Mouse (Mus musculus): ENCODE results near the gene Cfap36. TPM values are rescaled to one million over a fixed set of nuclear protein-coding genes. Genes with fewer than 3 reads are reported as not detected.

The Cfap36 gene
- polyA plus RNA-seq (2016; fragmentation: Nextera tagmentation; extraction: Ambion mirVana): 97.2 and 103 TPM in 2 replicates

- Histone ChIP-seq H3K27ac (peak within 1 kb of the TSS; percentile 88), H3K36me3 (peaks cover 5% of the 10 kb centered on the region; the same call in 1 of the 2 replicates), H3K4me3 (peak within 1 kb of the TSS; percentile 82), H3K9me3 (replicated peaks) (no peaks in the 10 kb centered on the region), H3K4me1 (peaks cover 12% of the 10 kb centered on the region), H3K9ac (peak within 1 kb of the TSS; percentile 78), H3K27me3 (no peaks in the 10 kb centered on the region), H3K4me2 (replicated peaks) (peak within 1 kb of the TSS; percentile 57)
- WGBS: under 1% methylated on average over 53 of the region's 53 CpGs
- peak; percentile 100 for ATAC-seq (ENCODE audit: low FRiP score)
These were observed at the start of gene Cfap36 for GRCm38 (mm10) chr11:29246883-29247650. Cfap36 (minus strand) TSS chr11:29247409.

DNA sequence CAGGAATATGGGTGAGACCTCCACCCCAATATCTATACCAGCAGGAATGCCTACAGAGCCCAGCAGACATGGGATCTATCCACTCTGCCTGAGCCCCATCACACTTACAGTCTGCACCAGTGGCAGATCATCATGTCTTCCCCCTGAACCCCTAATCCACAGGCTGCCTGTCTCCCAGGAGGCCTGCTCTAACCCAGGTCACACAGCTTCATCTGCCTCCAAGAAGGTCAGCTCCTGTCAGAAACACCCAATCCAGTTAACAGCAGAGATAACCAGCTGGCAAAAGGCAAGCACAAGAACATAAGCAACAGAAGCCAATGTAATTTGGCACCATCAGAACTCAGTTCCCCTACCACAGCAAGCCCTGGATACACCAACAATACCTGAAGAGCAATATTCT is 40.1 kb upstream of the Cfap36 start:
- Histone ChIP-seq H3K27me3 (no peaks in the 10 kb centered on the region), H3K4me3 (no peak overlapping the region), H3K27ac (no peak overlapping the region), H3K4me2 (replicated peaks) (no peak overlapping the region), H3K36me3 (no peaks in the 10 kb centered on the region), H3K9ac (no peak overlapping the region), H3K9me3 (replicated peaks) (no peaks in the 10 kb centered on the region), H3K4me1 (no peaks in the 10 kb centered on the region)
- ATAC-seq (ENCODE audit: low FRiP score): no peak

DNA sequence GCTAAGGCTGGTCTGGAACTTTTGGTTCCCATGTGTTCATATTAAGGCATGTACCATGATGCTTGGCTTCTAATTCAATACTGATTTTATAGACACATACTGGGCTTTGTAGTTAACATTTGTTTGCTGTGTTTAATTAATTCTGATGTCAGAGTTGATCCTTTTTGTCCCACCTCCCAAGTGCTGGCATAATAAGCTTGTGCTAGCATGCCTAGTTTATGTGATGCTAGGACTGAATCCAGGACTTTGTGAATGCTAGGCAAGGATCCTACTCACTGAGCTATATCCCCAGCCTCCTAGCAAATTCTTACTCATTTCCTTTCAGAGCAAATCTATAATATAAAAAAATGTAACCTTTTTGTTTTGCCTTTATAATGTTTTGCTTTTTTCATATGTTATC is 38.8 kb upstream of the Cfap36 start:
- no peak overlapping the region for H3K4me2 ChIP-seq (replicated peaks)
- ATAC-seq (ENCODE audit: low FRiP score): no peak

DNA sequence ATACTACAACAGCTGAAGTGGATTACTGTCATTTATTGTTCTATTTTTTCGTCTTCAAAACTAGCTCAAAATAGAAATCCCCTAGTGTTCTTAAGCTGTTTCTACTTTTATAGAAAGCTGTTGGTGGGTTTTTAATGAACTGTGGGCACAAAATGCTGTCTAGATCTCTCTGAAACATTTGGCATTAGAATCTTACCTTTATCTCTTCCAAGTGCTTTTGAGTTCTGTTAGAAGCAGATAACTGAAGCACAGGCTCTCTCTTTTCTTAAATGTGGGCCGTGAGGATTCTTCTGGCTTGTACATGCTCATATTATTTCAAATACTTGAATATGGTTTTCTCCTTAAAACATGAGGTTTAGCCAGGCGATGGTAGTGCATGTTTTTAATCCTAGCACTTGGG is 27.5 kb upstream of the Cfap36 start:
- H3K9me3 ChIP-seq (replicated peaks): no peaks in the 10 kb centered on the region
- no peak overlapping the region for H3K9ac ChIP-seq
- H3K36me3 ChIP-seq: no peaks in the 10 kb centered on the region
- no peaks in the 10 kb centered on the region for H3K27me3 ChIP-seq
- H3K27ac ChIP-seq: no peak overlapping the region
- H3K4me3 ChIP-seq: no peak overlapping the region
- ATAC-seq (ENCODE audit: low FRiP score): no peak
- no peak overlapping the region for H3K4me2 ChIP-seq (replicated peaks)
- H3K4me1 ChIP-seq: no peaks in the 10 kb centered on the region
- WGBS: 86% methylated on average over 3 of the region's 3 CpGs

More for the DNA sequence above, 38.8 kb upstream of the Cfap36 start:
- Histone ChIP-seq H3K36me3 (no peaks in the 10 kb centered on the region), H3K9me3 (replicated peaks) (no peaks in the 10 kb centered on the region), H3K4me1 (no peaks in the 10 kb centered on the region), H3K27me3 (no peaks in the 10 kb centered on the region), H3K27ac (no peak overlapping the region), H3K9ac (no peak overlapping the region), H3K4me3 (no peak overlapping the region)

DNA sequence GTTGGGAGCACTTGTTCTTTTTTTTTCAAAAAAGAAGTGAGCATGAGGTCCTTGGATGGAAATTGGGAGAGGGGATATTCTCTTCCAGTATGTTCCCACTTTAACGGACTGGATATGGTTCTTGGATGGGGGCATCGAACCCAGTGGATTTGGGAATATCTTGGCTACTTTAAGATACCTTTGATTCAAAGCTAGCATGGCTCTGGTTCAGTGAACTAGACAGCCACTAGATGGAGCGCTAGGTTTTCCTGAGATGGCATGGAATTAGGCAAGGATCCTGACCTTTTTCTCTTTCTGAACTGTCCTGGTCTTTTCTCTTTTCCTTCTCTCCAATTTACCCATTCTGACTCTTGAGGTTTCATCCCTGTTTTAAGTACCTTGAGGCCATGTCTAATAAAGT is 20.6 kb upstream of the Cfap36 start:
- ATAC-seq (ENCODE audit: low FRiP score): no peak
- 24% methylated on average over 3 of the region's 3 CpGs for WGBS
- no peaks in the 10 kb centered on the region for H3K9me3 ChIP-seq (replicated peaks)

DNA sequence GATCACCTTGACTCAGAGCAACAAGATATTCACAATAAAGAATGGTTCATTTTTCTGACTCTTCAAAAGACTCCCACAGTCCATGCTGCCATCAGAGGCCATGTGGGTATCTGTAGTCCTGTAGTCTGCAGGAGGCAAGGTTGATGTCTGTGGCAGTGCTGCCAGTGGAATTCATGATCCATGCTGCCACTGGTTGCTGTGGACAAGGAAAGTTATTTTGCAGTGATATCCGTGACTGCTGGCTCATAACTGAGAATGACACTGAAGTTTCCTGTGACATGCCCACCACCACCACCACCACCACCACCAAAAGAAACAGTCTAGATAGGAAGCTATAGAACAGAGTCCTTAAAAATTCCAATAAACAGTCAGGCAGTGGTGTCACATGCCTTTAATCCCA is 7.4 kb upstream of the Cfap36 start:
- 76% methylated on average over 1 of the region's 1 CpGs for WGBS
- no peak for ATAC-seq (ENCODE audit: low FRiP score)
- H3K9me3 ChIP-seq (replicated peaks): no peaks in the 10 kb centered on the region

More for the DNA sequence above, 20.6 kb upstream of the Cfap36 start:
- Histone ChIP-seq H3K27me3 (no peaks in the 10 kb centered on the region), H3K9ac (no peak overlapping the region), H3K4me2 (replicated peaks) (no peak overlapping the region), H3K36me3 (no peaks in the 10 kb centered on the region), H3K4me1 (no peaks in the 10 kb centered on the region), H3K27ac (no peak overlapping the region), H3K4me3 (no peak overlapping the region)

GRCm38 (mm10) chr11:29248386-29248785 is 1.2 kb upstream of the Cfap36 start:
- ATAC-seq (ENCODE audit: low FRiP score): no peak
- Histone ChIP-seq H3K9me3 (replicated peaks) (no peaks in the 10 kb centered on the region), H3K27ac (no peak overlapping the region), H3K4me2 (replicated peaks) (no peak overlapping the region), H3K27me3 (no peaks in the 10 kb centered on the region), H3K9ac (no peak overlapping the region), H3K36me3 (no peaks in the 10 kb centered on the region; the same call in 1 of the 2 replicates), H3K4me3 (no peak overlapping the region), H3K4me1 (peaks cover 12% of the 10 kb centered on the region)
- 96% methylated on average over 5 of the region's 5 CpGs for WGBS

More for the DNA sequence above, 7.4 kb upstream of the Cfap36 start:
- Histone ChIP-seq H3K4me1 (no peaks in the 10 kb centered on the region), H3K36me3 (no peaks in the 10 kb centered on the region), H3K27ac (no peak overlapping the region), H3K4me2 (replicated peaks) (no peak overlapping the region), H3K4me3 (no peak overlapping the region), H3K9ac (no peak overlapping the region), H3K27me3 (no peaks in the 10 kb centered on the region)

GRCm38 (mm10) chr11:29247725-29248124 is 516 bp upstream of the Cfap36 start:
- no peak overlapping the region for H3K27ac ChIP-seq
- peak overlapping the region; percentile 82 for H3K4me3 ChIP-seq
- H3K9ac ChIP-seq: no peak overlapping the region
- no peaks in the 10 kb centered on the region; the same call in 1 of the 2 replicates for H3K36me3 ChIP-seq
- H3K4me2 ChIP-seq (replicated peaks): peak overlapping the region; percentile 43
- peak; percentile 41; the same call in 1 of the 2 replicates for ATAC-seq (ENCODE audit: low FRiP score)
- WGBS: 100% methylated on average over 1 of the region's 1 CpGs
- peaks cover 12% of the 10 kb centered on the region for H3K4me1 ChIP-seq
- no peaks in the 10 kb centered on the region for H3K9me3 ChIP-seq (replicated peaks)
- H3K27me3 ChIP-seq: no peaks in the 10 kb centered on the region

- Histone ChIP-seq H3K27me3 (no peaks in the 10 kb centered on the region), H3K4me2 (replicated peaks) (peak overlapping the region; percentile 57), H3K36me3 (peaks cover 12% of the 10 kb centered on the region), H3K27ac (no peak overlapping the region), H3K4me1 (peaks cover 12% of the 10 kb centered on the region), H3K9me3 (replicated peaks) (no peaks in the 10 kb centered on the region), H3K4me3 (peak overlapping the region; percentile 82), H3K9ac (peak overlapping the region; percentile 18)
- WGBS: 86% methylated on average over 4 of the region's 4 CpGs
- ATAC-seq (ENCODE audit: low FRiP score): no peak
These were observed 1.2 kb downstream of the Cfap36 start for GRCm38 (mm10) chr11:29245988-29246387.

DNA sequence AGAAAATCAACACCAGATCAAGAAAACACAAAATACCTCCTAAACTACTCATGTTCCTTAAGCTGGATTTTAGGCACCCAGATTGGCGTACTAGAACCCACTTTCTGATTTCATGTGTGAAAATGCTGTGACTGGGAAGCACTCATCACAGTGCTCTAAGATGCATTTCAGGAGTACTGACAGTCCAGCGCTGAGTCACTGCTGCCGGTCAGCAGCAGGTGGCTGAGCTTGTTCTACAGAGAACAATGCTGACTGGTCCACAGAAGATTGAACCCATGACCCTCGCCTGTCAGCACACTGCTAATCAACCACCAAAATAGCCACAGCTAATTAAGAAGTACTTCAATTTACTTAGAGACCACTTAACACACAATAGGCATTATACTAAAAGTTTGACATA is 5.2 kb downstream of the Cfap36 start:
- Histone ChIP-seq H3K36me3 (peaks cover 12% of the 10 kb centered on the region), H3K9me3 (replicated peaks) (no peaks in the 10 kb centered on the region), H3K4me3 (no peak overlapping the region), H3K27me3 (no peaks in the 10 kb centered on the region), H3K27ac (no peak overlapping the region), H3K4me1 (peaks cover 12% of the 10 kb centered on the region), H3K9ac (no peak overlapping the region), H3K4me2 (replicated peaks) (no peak overlapping the region)
- ATAC-seq (ENCODE audit: low FRiP score): no peak
- WGBS: 66% methylated on average over 4 of the region's 4 CpGs

- H3K9me3 ChIP-seq (replicated peaks): no peaks in the 10 kb centered on the region
- H3K4me3 ChIP-seq: no peak overlapping the region
- no peak overlapping the region for H3K9ac ChIP-seq
- no peaks in the 10 kb centered on the region for H3K4me1 ChIP-seq
- ATAC-seq (ENCODE audit: low FRiP score): no peak
- peaks cover 12% of the 10 kb centered on the region for H3K36me3 ChIP-seq
- H3K27ac ChIP-seq: no peak overlapping the region
- H3K4me2 ChIP-seq (replicated peaks): no peak overlapping the region
- WGBS: 95% methylated on average over 1 of the region's 1 CpGs
- no peaks in the 10 kb centered on the region for H3K27me3 ChIP-seq
These were observed 7.9 kb downstream of the Cfap36 start for GRCm38 (mm10) chr11:29239353-29239752.

GRCm38 (mm10) chr11:29238551-29238950 is 8.7 kb downstream of the Cfap36 start:
- no peak overlapping the region for H3K4me2 ChIP-seq (replicated peaks)
- no peak overlapping the region for H3K27ac ChIP-seq
- no peaks in the 10 kb centered on the region for H3K9me3 ChIP-seq (replicated peaks)
- H3K27me3 ChIP-seq: no peaks in the 10 kb centered on the region
- peaks cover 12% of the 10 kb centered on the region for H3K36me3 ChIP-seq
- WGBS: 96% methylated on average over 3 of the region's 3 CpGs
- ATAC-seq (ENCODE audit: low FRiP score): no peak
- no peaks in the 10 kb centered on the region for H3K4me1 ChIP-seq
- H3K4me3 ChIP-seq: no peak overlapping the region
- H3K9ac ChIP-seq: no peak overlapping the region

DNA sequence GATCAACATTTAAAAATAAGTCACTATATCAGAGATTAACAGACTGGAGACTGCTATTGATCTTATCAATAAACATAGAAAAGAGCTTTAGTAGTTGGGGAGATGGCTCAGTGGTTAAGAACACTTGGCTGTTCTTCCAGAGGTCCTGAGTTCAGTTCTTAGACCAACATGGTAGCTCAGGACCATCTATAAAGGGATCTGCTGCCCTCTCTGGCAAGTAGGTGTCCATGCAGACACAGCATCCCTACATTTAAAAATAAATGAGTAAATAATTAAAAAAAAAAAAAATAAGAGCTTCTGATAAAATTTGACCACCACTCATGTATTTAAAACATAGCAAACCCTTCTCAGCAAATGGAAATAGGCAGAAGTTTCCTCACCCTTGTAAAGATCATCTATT is 9.2 kb downstream of the Cfap36 start:
- ATAC-seq (ENCODE audit: low FRiP score): no peak
- peaks cover 12% of the 10 kb centered on the region for H3K36me3 ChIP-seq
- H3K9ac ChIP-seq: no peak overlapping the region
- no peak overlapping the region for H3K27ac ChIP-seq
- H3K9me3 ChIP-seq (replicated peaks): no peaks in the 10 kb centered on the region
- H3K4me1 ChIP-seq: no peaks in the 10 kb centered on the region
- no peak overlapping the region for H3K4me2 ChIP-seq (replicated peaks)
- H3K4me3 ChIP-seq: no peak overlapping the region
- H3K27me3 ChIP-seq: no peaks in the 10 kb centered on the region
